Mouse (Mus musculus) CH12.LX (cell line): Measurements from ENCODE around the gene Sypl. TPM values are rescaled to one million over a fixed set of nuclear protein-coding genes. Genes with fewer than 3 reads are reported as not detected.

ENCODE experiments used
- DNase-seq: peaks from one replicate; pipeline ENCODE4 v3.0.0-alpha.2; 2013; ENCODE audit errors: extremely low read depth
- H3K27ac ChIP-seq: 2 replicates; pipeline ENCODE4 v1.5.1; 2012; ENCODE audit warnings: low read depth, mild to moderate bottlenecking, control low read depth, moderate library complexity; ENCODE audit not compliant: insufficient read depth
- H3K27me3 ChIP-seq: replicated peaks from 2 replicates; pipeline ENCODE3; 2012; ENCODE audit warnings: inconsistent platforms
- H3K36me3 ChIP-seq, 2 experiments: replicated peaks in 1 of 2; 2 replicates each; pipeline versions ENCODE3 to v1.6.1; 2012; ENCODE audit warnings: inconsistent platforms in 1 of 2, low read length in 1 of 2, mild to moderate bottlenecking in 1 of 2, mixed read lengths in 1 of 2, moderate library complexity in 1 of 2; ENCODE audit not compliant: control insufficient read depth in 1 of 2, insufficient read depth in 1 of 2
- H3K4me1 ChIP-seq, 2 experiments: 2 replicates each; pipeline ENCODE4 v1.6.1; 2012; ENCODE audit warnings: inconsistent platforms in 1 of 2, moderate library complexity in 1 of 2; ENCODE audit not compliant: insufficient read depth in 2 of 2, control insufficient read depth in 1 of 2
- H3K4me2 ChIP-seq: 2 replicates; pipeline ENCODE4 v1.6.1; 2012; ENCODE audit warnings: low read depth, mild to moderate bottlenecking, control low read depth; ENCODE audit not compliant: poor library complexity, insufficient read depth, severe bottlenecking
- H3K4me3 ChIP-seq, 3 experiments: fragments of 150-350 bp in 1 of 3; sonication (generic) in 1 of 3; replicated peaks in 1 of 3; 2 replicates each; pipeline versions ENCODE3 to v1.5.1; 2011 to 2012; ENCODE audit warnings: low read depth in 2 of 3, low read length in 2 of 3, mild to moderate bottlenecking in 2 of 3, moderate library complexity in 2 of 3, control low read depth in 1 of 3, improper control_type of control experiment in 1 of 3, inconsistent platforms in 1 of 3, mixed read lengths in 1 of 3; ENCODE audit not compliant: poor library complexity in 1 of 3
- H3K79me2 ChIP-seq: replicated peaks from 2 replicates; pipeline ENCODE4 v1.6.1; 2012; ENCODE audit warnings: mild to moderate bottlenecking, moderate library complexity; ENCODE audit not compliant: control insufficient read depth, poor library complexity, insufficient read depth, severe bottlenecking; ENCODE audit errors: extremely low read depth
- H3K9ac ChIP-seq: 2 replicates; pipeline ENCODE4 v1.6.1; 2012; ENCODE audit warnings: low read depth, mild to moderate bottlenecking, control low read depth, moderate library complexity; ENCODE audit not compliant: insufficient read depth
- H3K9me3 ChIP-seq: replicated peaks from 2 replicates; pipeline ENCODE3; 2012; ENCODE audit warnings: low read length, inconsistent platforms, mixed read lengths
- BHLHE40 ChIP-seq: IDR thresholded peaks from 2 replicates; pipeline ENCODE4 v1.6.1; 2011; ENCODE audit warnings: mild to moderate bottlenecking, low read depth, low read length, improper control_type of control experiment
- CTCF ChIP-seq, 2 experiments: IDR thresholded peaks in 1 of 2; conservative IDR thresholded peaks in 1 of 2; 2 replicates each; pipeline ENCODE4 v1.5.1; 2011 to 2012; ENCODE audit warnings: low read depth in 2 of 2, low read length in 2 of 2, improper control_type of control experiment in 1 of 2, inconsistent platforms in 1 of 2, mild to moderate bottlenecking in 1 of 2, moderate library complexity in 1 of 2
- ELF1 ChIP-seq: IDR thresholded peaks from 2 replicates; pipeline ENCODE4 v1.6.1; 2014; ENCODE audit warnings: low read depth, mild to moderate bottlenecking, inconsistent platforms, low read length, improper control_type of control experiment
- GABPA ChIP-seq: IDR thresholded peaks from 2 replicates; pipeline ENCODE4 v1.6.1; 2012; ENCODE audit warnings: low read depth, low read length, improper control_type of control experiment, inconsistent platforms; ENCODE audit not compliant: insufficient replicate concordance
- HCFC1 ChIP-seq: IDR thresholded peaks from 2 replicates; pipeline ENCODE4 v1.6.1; 2012; ENCODE audit warnings: low read depth, mild to moderate bottlenecking, inconsistent platforms, low read length, improper control_type of control experiment
- IRF4 ChIP-seq: IDR thresholded peaks from 2 replicates; pipeline ENCODE4 v1.6.1; 2014; ENCODE audit warnings: low read depth, mild to moderate bottlenecking, inconsistent platforms, low read length, improper control_type of control experiment
- JUND ChIP-seq: conservative IDR thresholded peaks from 2 replicates; pipeline ENCODE4 v1.6.1; 2011; ENCODE audit warnings: low read depth, low read length, improper control_type of control experiment
- MAFK ChIP-seq: IDR thresholded peaks from 2 replicates; pipeline ENCODE4 v1.6.1; 2011; ENCODE audit warnings: low read length, improper control_type of control experiment; ENCODE audit not compliant: insufficient replicate concordance
- MAZ ChIP-seq: IDR thresholded peaks from 2 replicates; pipeline ENCODE4 v1.6.1; 2012; ENCODE audit warnings: low read depth, mild to moderate bottlenecking, inconsistent platforms, low read length, improper control_type of control experiment, moderate library complexity
- POLR2AphosphoS2 ChIP-seq: IDR thresholded peaks from 2 replicates; pipeline ENCODE4 v1.6.1; 2011; ENCODE audit warnings: low read depth, low read length, improper control_type of control experiment
- RAD21 ChIP-seq: IDR thresholded peaks from 2 replicates; pipeline ENCODE4 v1.6.1; 2011; ENCODE audit warnings: low read depth, mild to moderate bottlenecking, low read length, improper control_type of control experiment, moderate library complexity
- RCOR1 ChIP-seq: conservative IDR thresholded peaks from 2 replicates; pipeline ENCODE4 v1.6.1; 2012; ENCODE audit warnings: low read depth, mild to moderate bottlenecking, inconsistent platforms, low read length, improper control_type of control experiment
- SIN3A ChIP-seq: IDR thresholded peaks from 2 replicates; pipeline ENCODE4 v1.6.1; 2012; ENCODE audit warnings: low read length, improper control_type of control experiment, inconsistent platforms
- TBP ChIP-seq: conservative IDR thresholded peaks from 2 replicates; pipeline ENCODE4 v1.6.1; 2011; ENCODE audit warnings: low read depth, low read length, improper control_type of control experiment
- TCF12 ChIP-seq: IDR thresholded peaks from 2 replicates; pipeline ENCODE4 v1.6.1; 2014; ENCODE audit warnings: low read depth, mild to moderate bottlenecking, inconsistent platforms, low read length, improper control_type of control experiment
- UBTF ChIP-seq: IDR thresholded peaks from 2 replicates; pipeline ENCODE4 v1.6.1; 2012; ENCODE audit warnings: low read depth, mild to moderate bottlenecking, inconsistent platforms, low read length, improper control_type of control experiment, moderate library complexity
- ZC3H11A ChIP-seq: IDR thresholded peaks from 2 replicates; pipeline ENCODE4 v1.6.1; 2012; ENCODE audit warnings: low read depth, mild to moderate bottlenecking, inconsistent platforms, low read length, improper control_type of control experiment
- ZKSCAN1 ChIP-seq: IDR thresholded peaks from 2 replicates; pipeline ENCODE4 v1.6.1; 2012; ENCODE audit warnings: low read depth, inconsistent platforms, low read length, improper control_type of control experiment, borderline replicate concordance
- ZNF384 ChIP-seq: IDR thresholded peaks from 2 replicates; pipeline ENCODE4 v1.6.1; 2012; ENCODE audit warnings: low read depth, low read length, improper control_type of control experiment, inconsistent platforms
- dilution Hi-C: fragments of 300-500 bp; cut with MboI; formaldehyde crosslinking; loops from 2 replicates; pipeline ENCODE4 v1.14.3; 2020; ENCODE audit warnings: low sequenced_read_pairs; ENCODE audit not compliant: extremely low pct_unique_long_range_greater_than_20kb, extremely low pct_ligation_motif_present
- in situ Hi-C: fragments of 300-500 bp; cut with MboI; formaldehyde crosslinking; loops from 3 replicates; pipeline ENCODE4 v1.14.3; 2019; ENCODE audit warnings: low sequenced_read_pairs, low pct_ligation_motif_present, low pct_unique_long_range_greater_than_20kb, mixed read lengths
- polyA plus RNA-seq: library from polyadenylated mRNA; unstranded; fragments of >175 nt; gene quantifications from 2 replicates; pipeline ENCODE4 v1.2.1, GENCODE M21; 2012; ENCODE audit warnings: low read depth; ENCODE audit not compliant: insufficient read length
- total RNA-seq, 2 experiments: library from RNA; depleted of rRNA; stranded (reverse); fragments of 300-350 nt in 1 of 2; fragments of >200 nt in 1 of 2; gene quantifications; 2 replicates each; pipeline ENCODE4 v1.2.3; 2012 to 2014

Gene Sypl
- total and polyA plus RNA-seq, 3 experiments, result 7.5 to 33.4 (median 25.8) TPM

GRCm38 (mm10) chr12:32963858-32964257 is 10.2 kb downstream of the Sypl start:
- no peak overlapping the region for H3K4me2 ChIP-seq
- no peaks in the 10 kb centered on the region for H3K9me3 ChIP-seq
- peaks cover 3 to 21% of the 10 kb centered on the region in 2 experiments for H3K36me3 ChIP-seq
- DNase-seq, result no peak
- H3K4me3 ChIP-seq, result no peak overlapping the region
- H3K9ac ChIP-seq, result no peak overlapping the region
- TF ChIP-seq GABPA, result no peak
- no peak for TF ChIP-seq RCOR1
- TF ChIP-seq IRF4, result no peak
- no peak for TF ChIP-seq MAFK
- no peak for TF ChIP-seq HCFC1
- TF ChIP-seq, all 38 proteins: peak for 0
- in situ Hi-C loops (no loop called here), dilution Hi-C loops (no loop called here)
- 0 out of 2 replicates have a peak, but pooled peaks cover 5% of the 10 kb centered on the region for H3K79me2 ChIP-seq
- no peak overlapping the region for H3K27ac ChIP-seq
- no peaks in the 10 kb centered on the region for H3K27me3 ChIP-seq
- H3K4me1 ChIP-seq, result peaks cover 0 to 28% of the 10 kb centered on the region in 2 experiments; a peak in 2 of 4 replicates

DNA sequence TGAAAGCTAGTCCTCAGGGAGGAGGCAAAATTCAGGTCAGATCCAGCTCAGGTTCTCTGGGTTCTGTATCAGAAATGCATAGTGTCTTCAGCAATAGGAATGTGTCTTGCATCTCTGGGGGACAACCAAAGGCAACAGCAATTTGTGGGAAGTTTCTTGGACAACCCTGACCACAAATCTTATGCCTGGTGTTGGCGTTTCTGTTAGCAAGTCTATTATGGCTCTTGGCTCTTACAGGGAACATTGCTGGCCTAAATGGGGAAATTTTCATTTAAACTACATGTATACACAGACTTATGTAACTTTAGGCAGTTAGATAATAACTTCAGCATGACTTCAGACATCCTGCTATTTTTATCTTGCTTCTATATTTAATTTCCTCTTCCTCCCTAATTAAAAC is 18.6 kb downstream of the Sypl start:
- Histone ChIP-seq H3K36me3 (peaks cover 9 to 47% of the 10 kb centered on the region in 2 experiments), H3K27ac (no peak overlapping the region), H3K4me2 (no peak overlapping the region), H3K4me1 (no peaks in the 10 kb centered on the region), H3K9me3 (no peaks in the 10 kb centered on the region), H3K79me2 (no peaks in the 10 kb centered on the region), H3K4me3 (no peak overlapping the region), H3K27me3 (no peaks in the 10 kb centered on the region), H3K9ac (no peak overlapping the region)
- dilution Hi-C loops (no loop called here), in situ Hi-C loops (no loop called here)
- no peak for DNase-seq
- no peak for TF ChIP-seq MAZ
- TF ChIP-seq ELF1, result no peak
- no peak for TF ChIP-seq ZKSCAN1
- TF ChIP-seq TCF12, result no peak

GRCm38 (mm10) chr12:32974893-32975292 is 21.2 kb downstream of the Sypl start:
- no peak for TF ChIP-seq SIN3A
- no peak for TF ChIP-seq IRF4
- TF ChIP-seq POLR2AphosphoS2, result no peak
- TF ChIP-seq MAFK, result no peak
- no peak for TF ChIP-seq ZC3H11A
- TF ChIP-seq BHLHE40, result no peak
- TF ChIP-seq JUND, result no peak
- TF ChIP-seq TBP, result no peak
- no peak for TF ChIP-seq RAD21
- TF ChIP-seq ZNF384, result no peak
- no peak for TF ChIP-seq CTCF (conservative IDR thresholded peaks at IDR 0.05 in 1 of 2, IDR thresholded peaks at IDR 0.05 in 1 of 2; ENCODE audit: low read depth in 2 of 2, low read length in 2 of 2)
- no peak for TF ChIP-seq UBTF
- TF ChIP-seq, all 38 proteins: peak for 0
- Histone ChIP-seq H3K36me3 (peaks cover 3 to 35% of the 10 kb centered on the region in 2 experiments), H3K9ac (no peak overlapping the region), H3K27me3 (no peaks in the 10 kb centered on the region), H3K79me2 (no peaks in the 10 kb centered on the region), H3K27ac (no peak overlapping the region), H3K9me3 (no peaks in the 10 kb centered on the region), H3K4me1 (no peaks in the 10 kb centered on the region), H3K4me2 (no peak overlapping the region), H3K4me3 (no peak overlapping the region)
- no peak for DNase-seq
- dilution Hi-C loops (no loop called here), in situ Hi-C loops (no loop called here)
